Mouse (Mus musculus) hindbrain, embryonic 12.5 days (tissue): ENCODE measurements around the gene Hnrnpk. TPM values are rescaled to one million over a fixed set of nuclear protein-coding genes. Genes with fewer than 3 reads are reported as not detected.
"Not testable (repeated sequence)": the region's sequence is repeated elsewhere in the genome, so short reads cannot be mapped to it uniquely, and the experiment has no call there.

Source experiments
- ATAC-seq: fragments of 200-750 bp; cut with Nextera tagmentation; 2 replicates; pipeline ENCODE4 v1.8.0; 2017; ENCODE audit warnings: moderate TSS enrichment; ENCODE audit not compliant: low FRiP score
- H3K27ac ChIP-seq: fragments of 300-500 bp; sonication (generic); 2 replicates; pipeline ENCODE4 v1.5.1; 2016; ENCODE audit warnings: mild to moderate bottlenecking
- H3K27me3 ChIP-seq: fragments of 300-500 bp; sonication (generic); 2 replicates; pipeline ENCODE4 v1.6.1; 2016; ENCODE audit warnings: mild to moderate bottlenecking
- H3K36me3 ChIP-seq: fragments of 300-500 bp; sonication (generic); 2 replicates; pipeline ENCODE4 v1.6.1; 2016; ENCODE audit warnings: mild to moderate bottlenecking
- H3K4me1 ChIP-seq: fragments of 300-500 bp; sonication (generic); 2 replicates; pipeline ENCODE4 v1.6.1; 2016
- H3K4me2 ChIP-seq: fragments of 300-500 bp; sonication (generic); replicated peaks from 2 replicates; pipeline ENCODE4 v1.6.1; 2016; ENCODE audit warnings: mild to moderate bottlenecking
- H3K4me3 ChIP-seq: fragments of 300-500 bp; sonication (generic); 2 replicates; pipeline ENCODE4 v1.5.1; 2016; ENCODE audit warnings: mild to moderate bottlenecking
- H3K9ac ChIP-seq: fragments of 300-500 bp; sonication (generic); 2 replicates; pipeline ENCODE4 v1.6.1; 2016; ENCODE audit warnings: mild to moderate bottlenecking, moderate library complexity
- H3K9me3 ChIP-seq: fragments of 300-500 bp; sonication (generic); replicated peaks from 2 replicates; pipeline ENCODE4 v1.6.1; 2016; ENCODE audit warnings: mild to moderate bottlenecking
- WGBS: fragments of 180-500 bp; shearing (Covaris S2); methylation state at CpG from one replicate; pipeline ENCODE4 v1.1.7; 2016; 5-methylcytosine and 5-hydroxymethylcytosine counted together
- polyA plus RNA-seq: library from polyadenylated mRNA; unstranded; fragments of >200 nt; fragmentation: Nextera tagmentation; extraction: Ambion mirVana; gene quantifications from 2 replicates; pipeline ENCODE4 v1.2.1, GENCODE M21; 2016

Hnrnpk gene
- polyA plus RNA-seq, 1 experiment from 2014 or later = 1,934 TPM

- Histone ChIP-seq H3K27ac (no peak overlapping the region), H3K4me1 (no peaks in the 10 kb centered on the region; the same call in 1 of the 2 replicates), H3K36me3 (peaks cover 14% of the 10 kb centered on the region; the same call in 1 of the 2 replicates), H3K27me3 (no peaks in the 10 kb centered on the region), H3K4me2 (no peak overlapping the region), H3K9ac (no peak overlapping the region), H3K9me3 (no peaks in the 10 kb centered on the region; the same call in 1 of the 2 replicates), H3K4me3 (no peak overlapping the region)
- 81% methylated on average over 5 of the region's 5 CpGs for WGBS
- no peak for ATAC-seq
Observed at GRCm38 (mm10) chr13:58415838-58416237, 12.7 kb upstream of the Hnrnpk start.

GRCm38 (mm10) chr13:58415374-58415773 is 12.2 kb upstream of the Hnrnpk start:
- H3K9ac ChIP-seq = no peak overlapping the region
- ATAC-seq = no peak
- no peak overlapping the region for H3K4me3 ChIP-seq
- no peaks in the 10 kb centered on the region; the same call in 1 of the 2 replicates for H3K4me1 ChIP-seq
- no peak overlapping the region for H3K27ac ChIP-seq
- no peaks in the 10 kb centered on the region for H3K27me3 ChIP-seq
- WGBS = 73% methylated on average over 6 of the region's 6 CpGs
- H3K9me3 ChIP-seq = no peaks in the 10 kb centered on the region; the same call in 1 of the 2 replicates
- peaks cover 17% of the 10 kb centered on the region for H3K36me3 ChIP-seq
- no peak overlapping the region for H3K4me2 ChIP-seq

GRCm38 (mm10) chr13:58411073-58411472 is 7.9 kb upstream of the Hnrnpk start:
- Histone ChIP-seq H3K36me3 (peaks cover 29% of the 10 kb centered on the region), H3K9me3 (no peaks in the 10 kb centered on the region; the same call in 1 of the 2 replicates)
- 95% methylated on average over 4 of the region's 4 CpGs for WGBS

GRCm38 (mm10) chr13:58402744-58403110 is 416 bp downstream of the Hnrnpk start:
- ATAC-seq = no peak; the same call in 1 of the 2 replicates
- peak overlapping the region; percentile 99 for H3K27ac ChIP-seq
- H3K4me1 ChIP-seq = peaks cover 6% of the 10 kb centered on the region
- H3K36me3 ChIP-seq = peaks cover 12% of the 10 kb centered on the region
- H3K4me2 ChIP-seq = peak overlapping the region; percentile 54
- H3K27me3 ChIP-seq = no peaks in the 10 kb centered on the region
- no peaks in the 10 kb centered on the region for H3K9me3 ChIP-seq
- H3K4me3 ChIP-seq = peak overlapping the region; percentile 97
- peak overlapping the region; percentile 100 for H3K9ac ChIP-seq
- under 1% methylated on average over 42 of the region's 48 CpGs for WGBS

More at GRCm38 (mm10) chr13:58411073-58411472, 7.9 kb upstream of the Hnrnpk start:
- H3K4me2 ChIP-seq = no peak overlapping the region
- H3K4me1 ChIP-seq = no peaks in the 10 kb centered on the region; the same call in 1 of the 2 replicates
- H3K4me3 ChIP-seq = no peak overlapping the region
- H3K27ac ChIP-seq = no peak overlapping the region
- ATAC-seq = no peak
- H3K27me3 ChIP-seq = no peaks in the 10 kb centered on the region
- H3K9ac ChIP-seq = no peak overlapping the region

GRCm38 (mm10) chr13:58402003-58402743 is 970 bp downstream of the Hnrnpk start, which contains the start of gene Rmi1:
Gene Rmi1 (plus strand): TSS chr13:58402248.
- ATAC-seq = peak; percentile 97
- H3K27ac ChIP-seq = peak within 1 kb of the TSS; percentile 99
- H3K36me3 ChIP-seq = peaks cover 13% of the 10 kb centered on the region
- no peaks in the 10 kb centered on the region for H3K9me3 ChIP-seq
- H3K4me2 ChIP-seq = peak within 1 kb of the TSS; percentile 87
- peak within 1 kb of the TSS; percentile 97 for H3K4me3 ChIP-seq
- H3K4me1 ChIP-seq = peaks cover 6% of the 10 kb centered on the region
- peak within 1 kb of the TSS; percentile 100 for H3K9ac ChIP-seq
- WGBS = under 1% methylated on average over 85 of the region's 91 CpGs
- H3K27me3 ChIP-seq = no peaks in the 10 kb centered on the region

GRCm38 (mm10) chr13:58401135-58402002 is 1.8 kb downstream of the Hnrnpk start:
- under 1% methylated on average over 85 of the region's 100 CpGs for WGBS
- Histone ChIP-seq H3K9me3 (no peaks in the 10 kb centered on the region), H3K27me3 (no peaks in the 10 kb centered on the region), H3K36me3 (peaks cover 16% of the 10 kb centered on the region), H3K4me1 (peaks cover 6% of the 10 kb centered on the region), H3K27ac (peak overlapping the region; percentile 99), H3K9ac (peak overlapping the region; percentile 100), H3K4me3 (peak overlapping the region; percentile 97), H3K4me2 (peak overlapping the region; percentile 87)
- ATAC-seq = peak; percentile 61

GRCm38 (mm10) chr13:58400576-58400975 is 2.6 kb downstream of the Hnrnpk start:
- Histone ChIP-seq H3K9ac (peak overlapping the region; percentile 100), H3K4me3 (peak overlapping the region; percentile 97), H3K27me3 (no peaks in the 10 kb centered on the region), H3K4me2 (peak overlapping the region; percentile 87), H3K4me1 (peaks cover 6% of the 10 kb centered on the region), H3K36me3 (peaks cover 24% of the 10 kb centered on the region), H3K9me3 (no peaks in the 10 kb centered on the region), H3K27ac (no peak overlapping the region)
- no peak for ATAC-seq
- under 1% methylated on average over 11 of the region's 11 CpGs for WGBS

- no peak overlapping the region for H3K4me2 ChIP-seq
- H3K4me1 ChIP-seq = peaks cover 6% of the 10 kb centered on the region
- H3K27ac ChIP-seq = no peak overlapping the region
- no peak overlapping the region for H3K9ac ChIP-seq
- no peaks in the 10 kb centered on the region for H3K27me3 ChIP-seq
- peaks cover 43% of the 10 kb centered on the region for H3K36me3 ChIP-seq
- WGBS = 89% methylated on average over 13 of the region's 13 CpGs
- H3K4me3 ChIP-seq = no peak overlapping the region
- no peak for ATAC-seq
- no peaks in the 10 kb centered on the region for H3K9me3 ChIP-seq
Observed at GRCm38 (mm10) chr13:58397651-58398050, 5.5 kb downstream of the Hnrnpk start.

GRCm38 (mm10) chr13:58394392-58394791 is 8.8 kb downstream of the Hnrnpk start:
- not testable (repeated sequence) for H3K4me3 ChIP-seq, H3K9me3 ChIP-seq, H3K27ac ChIP-seq, H3K27me3 ChIP-seq, H3K4me2 ChIP-seq, ATAC-seq, H3K9ac ChIP-seq, H3K4me1 ChIP-seq
- WGBS = 91% methylated on average over 11 of the region's 11 CpGs
- H3K36me3 ChIP-seq = peaks cover 59% of the 10 kb centered on the region

GRCm38 (mm10) chr13:58389324-58389951 is 13.7 kb downstream of the Hnrnpk start:
- no peak for ATAC-seq
- peaks cover 31% of the 10 kb centered on the region for H3K36me3 ChIP-seq
- H3K9ac ChIP-seq = no peak overlapping the region
- H3K4me3 ChIP-seq = no peak overlapping the region
- H3K27me3 ChIP-seq = no peaks in the 10 kb centered on the region
- H3K4me2 ChIP-seq = no peak overlapping the region
- H3K9me3 ChIP-seq = no peaks in the 10 kb centered on the region
- H3K27ac ChIP-seq = no peak overlapping the region
- peaks cover under 1% of the 10 kb centered on the region; the same call in 1 of the 2 replicates for H3K4me1 ChIP-seq
- WGBS = 87% methylated on average over 2 of the region's 2 CpGs

- H3K9me3 ChIP-seq = no peaks in the 10 kb centered on the region
- H3K9ac ChIP-seq = no peak overlapping the region
- no peaks in the 10 kb centered on the region for H3K27me3 ChIP-seq
- H3K27ac ChIP-seq = no peak overlapping the region
- peaks cover 5% of the 10 kb centered on the region for H3K4me1 ChIP-seq
- no peak overlapping the region for H3K4me2 ChIP-seq
- peaks cover 23% of the 10 kb centered on the region for H3K36me3 ChIP-seq
- no peak overlapping the region for H3K4me3 ChIP-seq
- whole genome bisulfite sequencing = 60% methylated on average over 3 of the region's 3 CpGs
- ATAC-seq = no peak
Observed at GRCm38 (mm10) chr13:58388379-58388778, 14.8 kb downstream of the Hnrnpk start.

- Histone ChIP-seq H3K9ac (no peak overlapping the region), H3K36me3 (peaks cover 22% of the 10 kb centered on the region), H3K4me1 (peaks cover 5% of the 10 kb centered on the region), H3K27me3 (no peaks in the 10 kb centered on the region), H3K4me2 (no peak overlapping the region), H3K9me3 (no peaks in the 10 kb centered on the region), H3K4me3 (no peak overlapping the region), H3K27ac (no peak overlapping the region)
- 19% methylated on average over 7 of the region's 7 CpGs for WGBS
- ATAC-seq = peak; percentile 62
Observed at GRCm38 (mm10) chr13:58387948-58388347, 15.2 kb downstream of the Hnrnpk start.
